Mouse (Mus musculus) ES-Bruce4 (cell line): ENCODE data around the gene Dock7. TPM values are rescaled to one million over a fixed set of nuclear protein-coding genes. Genes with fewer than 3 reads are reported as not detected.

Experiments
- H3K27ac ChIP-seq: 2 replicates; pipeline ENCODE4 v1.5.1; 2012; ENCODE audit warnings: low read length, inconsistent platforms; ENCODE audit not compliant: insufficient read depth
- H3K27me3 ChIP-seq: 2 replicates; pipeline ENCODE4 v1.6.1; 2012; ENCODE audit warnings: mild to moderate bottlenecking, low read length, inconsistent platforms; ENCODE audit not compliant: control insufficient read depth, poor library complexity, insufficient read depth, severe bottlenecking
- H3K36me3 ChIP-seq: 2 replicates; pipeline ENCODE4 v1.6.1; 2012; ENCODE audit warnings: inconsistent platforms, mild to moderate bottlenecking, low read length, moderate library complexity; ENCODE audit not compliant: control insufficient read depth, poor library complexity, insufficient read depth, severe bottlenecking
- H3K4me1 ChIP-seq: one replicate; pipeline ENCODE4 v1.8.1; 2011; ENCODE audit warnings: low read length; ENCODE audit not compliant: control insufficient read depth, insufficient read depth
- H3K4me3 ChIP-seq: 2 replicates; pipeline ENCODE4 v1.5.1; 2011; ENCODE audit warnings: low read depth, mild to moderate bottlenecking, low read length
- H3K9ac ChIP-seq: 2 replicates; pipeline ENCODE4 v1.6.1; 2012; ENCODE audit warnings: low read depth, mild to moderate bottlenecking, inconsistent platforms; ENCODE audit not compliant: poor library complexity, severe bottlenecking
- H3K9me3 ChIP-seq: replicated peaks from 2 replicates; pipeline ENCODE4 v1.6.1; 2012; ENCODE audit warnings: mild to moderate bottlenecking, low read length, inconsistent platforms; ENCODE audit not compliant: control insufficient read depth, poor library complexity, insufficient read depth, severe bottlenecking
- CTCF ChIP-seq: IDR thresholded peaks from one replicate; pipeline ENCODE4 v1.8.1; 2011; ENCODE audit warnings: low read depth, low read length
- EP300 ChIP-seq: IDR thresholded peaks from 2 replicates; pipeline ENCODE4 v1.6.1; 2011; ENCODE audit warnings: low read depth, low read length; ENCODE audit not compliant: insufficient read depth
- POLR2A ChIP-seq: IDR thresholded peaks from one replicate; pipeline ENCODE4 v1.8.1; 2011; ENCODE audit warnings: low read length; ENCODE audit not compliant: insufficient read depth
- polyA plus RNA-seq: library from polyadenylated mRNA; stranded (reverse); fragments of >200 nt; gene quantifications from 2 replicates; pipeline ENCODE4 v1.2.4, GENCODE M21; 2011; ENCODE audit warnings: low read depth; ENCODE audit not compliant: missing spikeins, insufficient read depth, insufficient read length

Gene Dock7
- polyA plus RNA-seq, 1 experiment = 61.1 TPM

- H3K27ac ChIP-seq = peak overlapping the region; percentile 89
- no peak for TF ChIP-seq EP300
- no peak for TF ChIP-seq POLR2A
- H3K4me1 ChIP-seq = no peaks in the 10 kb centered on the region
- H3K27me3 ChIP-seq = no peaks in the 10 kb centered on the region
- H3K4me3 ChIP-seq = peak overlapping the region; percentile 88
- H3K9me3 ChIP-seq = no peaks in the 10 kb centered on the region
- H3K36me3 ChIP-seq = peaks cover 9% of the 10 kb centered on the region
- H3K9ac ChIP-seq = peak overlapping the region; percentile 99
Measured at GRCm38 (mm10) chr4:98924071-98924905, 196.4 kb downstream of the Dock7 start.

DNA sequence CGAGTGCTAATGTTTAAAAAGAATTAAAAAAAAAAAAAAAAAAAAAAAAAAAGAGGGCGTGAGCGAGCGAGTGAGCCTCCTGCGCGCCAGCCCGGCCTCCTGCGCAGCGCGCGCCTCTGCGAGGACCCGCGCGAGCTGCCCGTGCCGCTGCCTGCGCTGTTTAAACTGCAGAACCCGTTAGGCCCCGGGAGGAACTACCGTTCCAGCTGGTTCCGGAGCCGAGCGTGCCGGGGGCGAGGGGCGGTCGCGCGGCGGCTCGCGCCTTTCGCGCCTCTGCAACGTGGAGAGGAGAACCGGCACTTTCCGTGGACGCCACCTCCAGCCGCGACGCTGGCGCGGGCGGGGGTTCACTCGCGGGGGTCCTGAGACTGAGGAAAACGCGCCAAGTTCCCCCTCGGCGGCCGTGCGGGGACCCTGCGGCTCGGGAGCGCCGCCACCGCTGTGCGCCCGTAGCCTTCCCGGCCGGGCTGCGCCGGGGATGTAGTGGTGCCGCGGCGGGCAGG, 197.1 kb downstream of the Dock7 start, which contains the start of gene Usp1:
Gene Usp1, plus strand, starts transcription at position 243 of the 503 bp plus-strand sequence.
- peak within 1 kb of the TSS; percentile 88 for H3K4me3 ChIP-seq
- peak within 1 kb of the TSS; percentile 99 for H3K9ac ChIP-seq
- H3K4me1 ChIP-seq = no peaks in the 10 kb centered on the region
- TF ChIP-seq EP300 (no peak), POLR2A (no peak)
- H3K9me3 ChIP-seq = no peaks in the 10 kb centered on the region
- no peaks in the 10 kb centered on the region for H3K27me3 ChIP-seq
- peak within 1 kb of the TSS; percentile 89 for H3K27ac ChIP-seq
- peaks cover 6% of the 10 kb centered on the region for H3K36me3 ChIP-seq

DNA sequence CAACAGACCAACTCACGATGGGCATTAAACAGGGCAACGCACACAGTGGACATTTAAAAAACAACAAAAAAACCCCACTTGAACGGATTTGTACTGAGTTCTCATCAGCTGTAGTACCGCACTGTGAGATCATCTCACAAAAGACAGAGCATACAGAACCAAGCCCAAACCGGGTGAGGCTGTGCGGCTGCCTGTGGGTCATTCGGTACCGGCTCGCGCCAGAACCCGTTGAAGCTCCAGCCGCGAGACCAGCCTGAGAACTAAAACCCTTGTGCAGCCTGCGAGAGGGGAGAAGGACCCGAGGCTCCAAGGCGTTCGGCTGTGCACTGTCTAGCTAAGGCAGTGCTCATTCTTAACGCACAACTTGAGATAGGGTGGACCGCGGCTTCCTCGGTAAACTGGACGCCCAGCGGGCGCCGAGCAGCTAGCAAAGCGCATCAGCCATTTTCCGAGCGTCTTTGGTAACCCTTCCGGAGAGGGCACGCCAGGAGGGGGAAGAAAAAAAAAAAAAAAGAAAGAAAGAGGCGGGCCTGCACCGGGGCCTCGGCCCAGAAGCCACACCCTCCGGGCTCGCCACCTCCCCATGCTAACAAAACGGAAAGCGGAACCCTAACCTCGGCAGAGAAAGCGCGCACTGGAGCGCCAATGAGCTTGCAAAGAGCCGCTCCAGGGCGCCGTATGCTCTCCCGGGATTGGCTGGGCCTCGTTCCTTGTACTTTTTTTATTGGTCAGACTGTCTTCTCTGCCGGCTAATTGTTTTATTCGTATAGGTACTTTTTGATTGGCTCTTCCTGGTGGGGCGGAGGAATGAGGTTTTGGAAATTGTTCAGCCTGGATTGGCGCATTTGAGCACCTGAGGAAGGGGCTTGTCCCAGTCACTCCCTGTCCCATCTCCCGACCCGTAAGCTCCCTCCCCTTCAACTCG, 197.8 kb downstream of the Dock7 start:
- Histone ChIP-seq H3K27me3 (no peaks in the 10 kb centered on the region), H3K9me3 (no peaks in the 10 kb centered on the region), H3K36me3 (peaks cover under 1% of the 10 kb centered on the region), H3K4me1 (no peaks in the 10 kb centered on the region), H3K9ac (peak overlapping the region; percentile 99), H3K4me3 (peak overlapping the region; percentile 88), H3K27ac (peak overlapping the region; percentile 64)
- TF ChIP-seq POLR2A = peak; percentile 33
- TF ChIP-seq EP300 = 0 out of 2 replicates have a peak, but pooled peaks have one; percentile 13
- TF ChIP-seq CTCF = no peak

DNA sequence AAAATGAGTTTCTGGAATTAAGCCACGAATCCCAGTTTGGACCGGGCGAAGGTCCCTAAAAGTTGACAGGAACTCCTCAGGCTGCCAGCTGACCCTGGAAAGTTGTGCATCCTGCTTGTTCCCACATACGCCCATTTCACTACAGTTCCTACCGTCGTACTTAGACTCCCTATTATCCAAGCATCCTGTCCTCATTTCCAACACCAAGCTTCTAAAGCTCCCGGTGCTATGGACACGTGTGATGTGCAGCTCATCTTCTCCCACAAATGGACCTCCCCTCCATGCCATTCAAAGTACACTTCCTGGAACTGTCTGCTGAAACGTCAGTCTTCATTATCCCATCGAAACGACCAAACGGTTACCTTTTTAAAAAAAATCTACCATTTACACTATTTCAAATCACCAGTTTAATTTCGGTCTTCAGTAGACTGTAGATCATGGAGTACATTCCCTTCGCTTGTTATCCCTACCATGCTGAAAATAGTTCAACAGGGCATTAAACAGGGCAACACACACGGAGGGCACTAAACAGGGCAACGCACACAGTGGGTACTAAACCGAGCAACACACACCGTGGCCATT, 198.6 kb downstream of the Dock7 start:
- no peaks in the 10 kb centered on the region for H3K9me3 ChIP-seq
- TF ChIP-seq EP300 = no peak
- no peak for TF ChIP-seq CTCF
- no peak for TF ChIP-seq POLR2A
- H3K9ac ChIP-seq = peak overlapping the region; percentile 69
- H3K4me1 ChIP-seq = no peaks in the 10 kb centered on the region
- peak overlapping the region; percentile 64 for H3K27ac ChIP-seq
- H3K27me3 ChIP-seq = no peaks in the 10 kb centered on the region
- no peaks in the 10 kb centered on the region for H3K36me3 ChIP-seq
- peak overlapping the region; percentile 81 for H3K4me3 ChIP-seq

- no peaks in the 10 kb centered on the region for H3K27me3 ChIP-seq
Measured at GRCm38 (mm10) chr4:98920896-98921295, 199.8 kb downstream of the Dock7 start.

More at GRCm38 (mm10) chr4:98920896-98921295, 199.8 kb downstream of the Dock7 start:
- Histone ChIP-seq H3K4me3 (no peak overlapping the region), H3K36me3 (no peaks in the 10 kb centered on the region), H3K4me1 (no peaks in the 10 kb centered on the region), H3K27ac (no peak overlapping the region), H3K9me3 (no peaks in the 10 kb centered on the region), H3K9ac (no peak overlapping the region)
- TF ChIP-seq CTCF = no peak
- TF ChIP-seq EP300 = no peak
- no peak for TF ChIP-seq POLR2A
